Mouse (Mus musculus) embryo, embryonic 10.5 days (tissue): ENCODE data around the gene Xirp2.
"Not testable (repeated sequence)": the region's sequence is repeated elsewhere in the genome, so short reads cannot be mapped to it uniquely, and the experiment has no call there.

Experiments used
- DNase-seq: peaks from one replicate; pipeline ENCODE4 v3.0.0-alpha.2; 2015; ENCODE audit warnings: low spot score

The Xirp2 gene

DNA sequence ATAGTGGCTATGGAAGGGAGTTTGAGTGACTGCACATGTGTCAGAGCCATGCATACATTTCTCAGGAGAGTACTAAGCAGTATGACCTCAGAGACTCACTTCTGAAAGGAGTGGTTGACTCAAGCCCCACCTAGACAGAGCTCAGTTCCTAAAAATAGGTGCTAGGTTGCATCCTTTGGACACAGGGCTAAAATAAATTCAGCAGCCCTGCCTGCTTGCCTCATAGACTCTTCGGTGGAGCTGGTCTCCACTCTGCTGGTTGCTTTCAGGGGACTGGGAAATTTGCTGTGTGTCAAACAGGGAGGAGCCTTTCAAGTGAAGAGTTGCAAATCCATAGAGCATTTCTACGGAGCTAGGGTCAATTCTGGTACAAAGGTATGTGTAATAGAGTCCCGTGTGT, at the start of gene Xirp2:
Gene Xirp2 (plus strand): TSS at position 223 of the 400 bp plus-strand sequence.
- no peak for DNase-seq

DNA sequence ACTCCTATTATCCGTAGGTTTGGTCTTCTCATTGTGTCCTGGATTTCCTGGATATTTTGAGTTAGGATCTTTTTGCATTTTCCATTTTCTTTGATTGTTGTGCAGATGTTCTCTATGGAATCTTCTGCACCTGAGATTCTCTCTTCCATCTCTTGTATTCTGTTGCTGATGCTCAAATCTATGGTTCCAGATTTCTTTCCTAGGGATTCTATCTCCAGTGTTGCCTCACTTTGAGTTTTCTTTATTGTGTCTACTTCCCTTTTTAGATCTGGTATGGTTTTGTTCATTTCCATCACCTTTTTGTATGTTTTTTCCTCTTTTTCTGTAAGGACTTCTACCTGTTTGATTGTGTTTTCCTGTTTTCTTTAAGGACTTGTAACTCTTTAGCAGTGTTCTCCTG, 32.4 kb upstream of the Xirp2 start, which contains the start of gene Gm21830:
Gene Gm21830 (plus strand): TSS at position 301 of the 400 bp plus-strand sequence.
- not testable (repeated sequence) for DNase-seq

DNA sequence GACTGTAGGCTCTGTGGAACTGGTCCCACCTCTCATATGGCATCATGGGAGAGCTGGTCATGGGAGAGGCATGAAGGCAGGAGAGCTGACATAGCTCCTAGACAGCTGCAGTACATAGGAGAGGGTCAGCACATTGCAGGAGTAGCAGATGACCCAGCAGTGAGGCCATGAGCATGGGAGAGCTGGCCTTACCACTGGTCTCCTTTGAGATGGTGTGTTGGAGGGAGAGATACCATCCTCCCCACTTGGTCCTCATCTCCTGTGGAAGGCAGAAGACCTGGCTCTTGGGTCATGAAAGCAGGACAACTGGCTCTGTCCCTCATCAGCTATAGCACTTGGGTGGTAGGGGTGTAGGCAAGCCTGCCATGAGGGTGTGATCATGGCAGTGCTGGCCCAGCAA, 24.9 kb upstream of the Xirp2 start:
- DNase-seq: no peak

DNA sequence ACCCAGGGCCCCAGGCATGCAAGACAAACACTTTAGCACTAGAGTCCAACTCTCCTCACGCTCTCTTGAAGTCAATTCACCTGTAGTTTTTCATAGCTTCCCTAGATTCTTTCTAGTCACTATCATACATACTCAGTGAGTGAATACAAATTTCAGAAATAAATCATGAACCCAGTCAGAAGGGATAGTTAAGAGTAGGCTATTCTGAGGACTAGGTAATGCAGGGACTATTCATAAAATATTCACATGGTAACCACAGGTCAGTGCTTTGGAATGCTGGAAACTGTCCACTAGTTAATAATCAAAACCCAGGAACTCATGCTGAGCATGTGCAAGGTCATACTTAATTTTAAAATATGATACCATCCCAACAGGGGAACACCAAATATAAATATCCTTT, 23.0 kb upstream of the Xirp2 start:
- no peak for DNase-seq

DNA sequence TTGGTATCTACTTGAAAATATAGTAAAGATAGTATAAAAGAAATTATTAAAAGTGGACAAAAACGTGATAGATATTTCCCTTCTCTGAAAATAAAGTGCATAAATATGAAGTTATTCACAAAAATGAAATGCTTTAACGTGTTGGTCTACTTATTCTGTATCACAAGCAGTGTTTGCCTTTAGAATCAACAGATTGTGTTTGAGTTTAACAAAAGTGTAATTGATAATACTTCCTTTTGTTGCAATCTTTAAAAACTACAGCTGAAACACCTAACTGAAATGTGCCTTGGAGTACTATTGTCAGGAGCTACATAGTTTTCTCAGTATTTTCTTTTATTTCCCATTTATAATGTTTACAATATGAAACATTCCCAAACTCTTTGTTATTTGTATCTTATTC, 12.7 kb upstream of the Xirp2 start, which contains the start of gene Gm26727:
Gene Gm26727 (minus strand): TSS at position 101 of the 400 bp plus-strand sequence.
- no peak for DNase-seq

GRCm38 (mm10) chr2:67438309-67438708, 7.5 kb upstream of the Xirp2 start:
- no peak for DNase-seq

DNA sequence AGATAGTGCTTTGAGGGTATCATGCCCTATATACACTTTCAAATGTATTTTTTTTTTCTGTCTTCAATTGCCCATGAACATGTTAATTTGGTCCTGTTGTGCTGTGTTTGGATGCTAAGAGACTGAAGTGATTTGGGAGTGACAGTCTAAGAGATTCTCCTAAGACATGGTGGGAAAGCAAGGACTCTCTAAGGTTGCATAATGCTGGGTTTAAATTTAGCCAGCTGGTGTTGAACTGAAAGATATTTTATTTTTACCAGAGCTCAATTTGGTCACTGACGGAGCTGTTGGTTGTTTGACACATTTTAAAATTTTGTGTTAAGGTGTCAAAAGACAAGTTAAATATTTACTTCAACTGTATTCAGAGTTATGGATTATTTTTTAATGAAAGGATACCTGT, 970 bp downstream of the Xirp2 start:
- no peak for DNase-seq

- DNase-seq: no peak
These were observed 1.4 kb downstream of the Xirp2 start for GRCm38 (mm10) chr2:67447206-67447605.

DNA sequence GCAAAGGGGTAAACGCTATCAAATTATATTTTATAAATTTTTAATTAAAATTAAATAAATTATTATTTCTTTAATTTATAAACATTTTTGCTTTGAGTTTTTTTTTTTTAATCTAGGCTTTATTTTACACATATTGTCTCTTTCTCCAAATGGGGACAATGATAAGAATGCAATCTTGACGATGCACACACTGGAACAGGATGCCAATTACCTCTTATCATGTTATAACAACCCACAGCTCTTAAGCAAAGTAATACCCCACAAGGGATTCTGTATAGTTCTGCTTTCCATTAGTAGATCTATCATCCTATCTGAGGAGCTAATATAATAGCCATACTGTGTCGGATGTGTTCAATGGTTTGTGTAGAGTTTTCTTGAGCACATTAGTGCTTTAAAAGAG, 15.1 kb downstream of the Xirp2 start:
- no peak for DNase-seq

DNA sequence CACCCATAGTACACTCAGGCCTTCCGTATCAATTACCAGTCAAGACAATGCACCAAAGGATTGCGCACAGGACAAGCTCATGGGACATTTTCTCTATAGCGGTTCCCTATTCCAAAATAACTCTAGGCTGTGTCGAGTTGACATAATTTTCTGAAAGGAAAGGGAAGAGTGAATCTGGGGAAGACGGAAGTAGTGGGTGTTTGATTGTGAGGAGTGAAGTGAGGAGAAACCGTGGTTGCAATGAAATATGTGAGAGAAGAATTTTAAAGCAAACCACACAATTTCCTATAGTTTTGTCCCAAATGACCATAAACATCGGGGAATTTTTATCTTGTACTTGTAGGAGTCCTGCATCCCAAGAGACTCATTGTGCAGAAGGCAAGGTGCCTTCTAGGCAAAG, 21.2 kb downstream of the Xirp2 start:
- no peak for DNase-seq

- DNase-seq: not testable (repeated sequence)
These were observed 24.2 kb downstream of the Xirp2 start for GRCm38 (mm10) chr2:67470030-67470429.

GRCm38 (mm10) chr2:67477753-67478152, 32.0 kb downstream of the Xirp2 start:
- peak; percentile 85 for DNase-seq

DNA sequence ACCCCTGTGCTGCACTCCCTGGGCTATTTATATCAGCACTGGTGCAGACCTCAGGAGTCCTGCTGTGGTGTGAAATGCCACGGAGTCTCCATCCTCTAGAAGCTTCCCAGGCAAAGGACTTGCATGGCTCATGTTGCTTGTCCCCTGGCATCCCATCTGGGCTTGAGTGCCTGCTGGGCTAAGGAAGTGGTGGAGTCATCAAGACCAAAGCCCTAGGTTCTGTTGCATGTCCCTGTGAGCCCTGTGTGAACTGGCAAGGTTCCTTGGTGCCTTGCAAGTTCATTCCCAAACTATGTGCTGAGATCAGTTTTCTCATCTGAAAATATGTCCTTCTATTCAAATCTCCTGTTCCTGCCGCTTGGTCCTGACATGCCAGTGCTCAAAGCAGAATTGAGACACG, 35.2 kb downstream of the Xirp2 start:
- DNase-seq: no peak

GRCm38 (mm10) chr2:67486721-67487120, 40.9 kb downstream of the Xirp2 start:
- DNase-seq: no peak

GRCm38 (mm10) chr2:67487162-67487561, 41.4 kb downstream of the Xirp2 start:
- DNase-seq: no peak

- peak; percentile 32 for DNase-seq
These were observed 42.8 kb downstream of the Xirp2 start for GRCm38 (mm10) chr2:67488465-67489127.

- peak; percentile 23 for DNase-seq
These were observed 43.3 kb downstream of the Xirp2 start for GRCm38 (mm10) chr2:67489128-67489492.

DNA sequence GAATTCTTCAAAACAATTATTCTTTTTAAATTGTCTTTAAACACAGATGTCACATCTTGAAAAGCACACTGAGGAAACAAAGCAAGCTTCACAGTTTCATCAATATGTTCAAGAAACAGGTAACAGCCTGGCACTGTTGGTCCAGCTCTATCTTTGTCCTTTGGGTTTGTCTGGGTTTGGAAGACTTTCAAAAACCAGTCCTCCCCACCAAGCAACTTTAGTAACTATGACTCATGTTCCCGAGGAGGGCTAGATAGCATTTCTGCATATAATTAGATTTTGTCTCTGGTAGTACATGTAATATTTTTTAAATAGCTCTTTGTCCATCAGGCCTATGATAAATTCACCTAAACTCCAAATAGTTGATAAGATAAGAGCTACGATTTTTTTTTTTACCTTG, 59.7 kb downstream of the Xirp2 start:
- DNase-seq: no peak

DNA sequence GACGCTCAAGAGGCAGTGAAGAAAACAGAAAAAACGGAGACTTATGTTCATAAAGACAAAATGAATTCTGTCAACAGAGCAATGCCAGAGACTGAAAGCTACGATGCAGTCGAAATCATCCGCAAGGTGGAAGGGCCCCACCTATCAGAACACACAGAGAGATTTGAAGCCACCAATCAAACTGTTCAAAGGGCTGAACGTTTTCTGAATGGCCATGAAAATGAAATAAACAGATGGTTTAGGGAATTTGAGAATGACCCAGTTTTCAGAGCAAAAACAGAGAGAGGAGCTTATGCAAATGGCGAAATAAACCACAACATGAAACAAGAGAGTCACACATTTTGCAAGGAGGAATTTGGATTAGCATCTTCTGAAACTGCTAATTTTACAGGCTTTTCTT, 70.6 kb downstream of the Xirp2 start:
- DNase-seq: no peak

DNA sequence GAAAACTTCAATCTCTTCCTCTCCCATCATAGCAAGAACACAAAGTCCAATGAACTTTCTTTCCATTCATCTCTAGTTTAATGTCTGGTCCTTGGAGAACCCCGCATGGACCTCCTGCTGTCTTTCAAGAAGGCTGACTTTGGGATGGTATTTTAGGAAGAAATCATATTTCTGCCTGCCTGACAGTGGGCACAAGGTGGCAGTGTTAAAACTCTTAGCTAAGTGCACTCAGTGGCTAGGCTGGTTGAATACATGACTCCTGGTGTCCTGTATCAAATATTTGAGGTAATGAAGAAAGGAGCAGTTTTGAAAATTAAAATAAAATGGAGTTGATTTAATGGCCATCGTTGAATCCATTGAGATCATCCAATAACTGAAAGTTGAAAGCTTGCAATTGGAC, 89.5 kb downstream of the Xirp2 start:
- no peak for DNase-seq

- no peak for DNase-seq
These were observed 93.6 kb downstream of the Xirp2 start for GRCm38 (mm10) chr2:67539426-67539825.

DNA sequence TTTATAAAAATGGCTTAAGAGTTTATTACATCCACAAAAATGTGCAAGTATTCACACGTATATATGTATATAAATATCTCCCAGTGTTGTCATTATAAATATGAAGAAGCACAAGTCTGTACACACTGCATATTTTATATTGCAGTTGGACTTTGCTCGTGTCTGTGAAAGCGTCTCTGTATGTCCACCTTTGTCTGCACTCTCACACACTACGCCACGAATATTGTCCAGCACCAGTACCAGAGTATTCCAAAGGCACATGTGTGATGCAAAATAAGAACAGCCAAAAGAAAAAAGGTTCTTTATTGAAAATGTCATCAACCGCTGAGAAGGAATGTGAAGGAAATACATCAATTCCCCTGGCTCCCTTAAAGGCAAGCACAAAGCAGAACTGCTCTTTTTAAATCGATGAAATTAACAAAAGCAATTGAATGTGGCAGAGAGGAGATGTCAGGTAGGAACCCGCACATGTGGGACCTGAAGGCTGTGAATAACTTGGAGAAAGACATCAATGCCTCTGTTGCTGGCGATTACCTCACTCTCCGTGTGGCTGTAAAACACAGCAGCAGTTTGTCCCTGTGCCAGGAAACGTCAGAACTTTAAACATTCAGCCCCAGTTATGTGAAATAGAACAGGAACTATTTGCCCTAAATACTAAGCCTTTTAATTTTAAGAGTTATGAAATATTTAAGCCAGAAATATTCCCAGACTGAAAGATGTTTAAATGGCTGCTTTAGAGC, 96.3 kb downstream of the Xirp2 start:
- DNase-seq: no peak

DNA sequence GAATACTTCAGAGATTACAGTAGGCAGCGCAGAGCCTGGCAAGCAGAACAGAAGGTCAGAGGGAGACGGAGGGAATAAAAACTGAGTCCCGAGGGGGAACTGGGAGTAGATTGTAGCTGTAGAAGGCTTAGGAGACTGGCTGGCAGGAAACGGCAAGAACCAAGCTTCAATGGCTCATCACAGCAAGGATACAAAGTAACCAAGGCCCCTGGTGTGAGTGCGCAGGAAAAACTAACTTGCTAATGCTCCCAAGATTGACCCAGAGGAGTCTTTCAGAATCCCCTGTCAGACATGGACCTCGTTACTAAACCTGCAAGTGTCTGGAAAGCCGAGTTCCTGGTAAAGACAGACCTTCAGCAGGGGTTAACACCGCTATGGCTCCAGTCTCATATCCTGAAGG, 98.6 kb downstream of the Xirp2 start:
- DNase-seq: no peak
